Mouse (Mus musculus): ENCODE measurements at regions not wholly inside any gene's neighbourhood (a gene's known extent, or its start where the extent isn't known, plus 50 kb on each side); places are given as distances from the start of the nearest gene placed in this dataset.

DNA sequence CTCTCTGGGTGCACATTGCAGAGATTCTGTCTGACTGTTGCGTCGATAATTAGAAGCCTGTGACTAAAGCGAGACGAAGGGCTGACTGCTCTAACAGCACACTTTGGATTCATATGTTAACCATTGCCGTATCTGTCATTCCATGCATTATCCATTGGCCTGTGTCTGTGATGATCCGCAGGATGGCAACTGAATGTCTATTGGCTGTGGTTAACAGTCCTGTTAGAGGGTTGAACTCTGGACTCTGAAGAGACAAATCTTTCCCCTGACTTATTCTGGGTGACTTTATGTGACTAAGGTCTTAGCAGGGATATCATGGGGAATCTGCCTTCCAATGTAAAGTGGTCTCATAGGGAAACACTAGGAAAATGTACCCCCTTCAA is 208.7 kb downstream of the Parm1 start:
- Histone ChIP-seq H3K27me3 (ENCODE audit: control insufficient read depth, insufficient read depth, low read length) (no peaks in the 10 kb centered on the region), H3K36me3 (replicated peaks; ENCODE audit: control insufficient read depth, insufficient read depth, low read depth) (no peaks in the 10 kb centered on the region), H3K4me3 (ENCODE audit: insufficient read depth in 1 of 2, low read depth in 2 of 2, low read length in 2 of 2) (no peak overlapping the region), H3K9ac (replicated peaks) (no peak overlapping the region), H3K9me3 (ENCODE audit: control insufficient read depth, low read length) (no peaks in the 10 kb centered on the region), H3K4me1 (replicated peaks; ENCODE audit: control insufficient read depth in 2 of 2, insufficient read depth in 2 of 2, low read length in 1 of 2) (peaks cover 0 to 20% of the 10 kb centered on the region in 2 experiments; a peak in 3 of 4 replicates), H3K4me2 (ENCODE audit: low read depth) (no peak overlapping the region), H3K27ac (no peak overlapping the region)
- WGBS (ENCODE audit: insufficient replicate concordance): 56% methylated on average over 6 of the region's 6 CpGs
- DNase-seq (ENCODE audit: low read depth in 3 of 3, low spot score in 3 of 3) (no peak), ATAC-seq (ENCODE audit: insufficient read depth) (no peak)
- no peak for TF ChIP-seq CTCF (IDR thresholded peaks at IDR 0.05; ENCODE audit: low read depth)

DNA sequence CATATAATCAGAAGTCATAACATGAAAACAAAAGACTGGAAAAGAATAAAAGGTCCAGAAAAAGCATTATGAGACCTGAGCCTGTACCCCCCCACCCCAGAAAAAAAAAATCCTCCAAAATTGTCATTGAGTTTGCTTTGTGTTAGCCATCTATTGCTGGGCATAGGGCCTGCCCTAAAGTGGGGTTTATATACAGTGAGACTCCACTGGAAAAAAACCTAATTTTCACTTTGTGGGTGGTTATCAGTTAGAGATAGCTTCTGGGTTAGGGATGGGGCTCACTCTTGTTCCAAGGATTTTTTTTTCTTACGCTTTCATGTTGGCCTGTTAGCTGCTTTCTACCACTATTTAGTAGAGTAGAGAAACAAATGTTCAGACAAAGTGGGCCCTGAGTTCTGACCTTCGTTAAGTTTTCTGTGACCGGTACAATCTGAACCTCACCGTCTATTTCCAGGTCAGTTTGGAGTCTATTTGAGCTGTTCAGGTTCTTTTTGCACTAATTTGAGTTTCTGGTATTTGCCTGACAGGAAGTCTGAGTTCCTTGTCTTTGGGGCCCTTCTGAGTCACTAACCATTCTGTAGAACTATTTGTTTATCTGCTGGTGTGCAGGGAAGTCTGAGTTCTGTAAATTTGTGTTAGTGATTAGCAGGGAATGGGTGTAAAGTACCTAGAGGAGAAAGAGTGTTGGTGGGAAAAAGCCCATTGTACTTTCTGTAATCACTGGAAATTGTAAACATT is 208.1 kb downstream of the Parm1 start:
- WGBS (ENCODE audit: insufficient replicate concordance): 15% methylated on average over 4 of the region's 4 CpGs
- Histone ChIP-seq H3K4me3 (ENCODE audit: insufficient read depth in 1 of 2, low read depth in 2 of 2, low read length in 2 of 2) (no peak overlapping the region), H3K4me2 (ENCODE audit: low read depth) (no peak overlapping the region), H3K36me3 (replicated peaks; ENCODE audit: control insufficient read depth, insufficient read depth, low read depth) (no peaks in the 10 kb centered on the region), H3K27ac (no peak overlapping the region), H3K27me3 (ENCODE audit: control insufficient read depth, insufficient read depth, low read length) (no peaks in the 10 kb centered on the region), H3K9me3 (ENCODE audit: control insufficient read depth, low read length) (no peaks in the 10 kb centered on the region), H3K9ac (replicated peaks) (no peak overlapping the region), H3K4me1 (replicated peaks; ENCODE audit: control insufficient read depth in 2 of 2, insufficient read depth in 2 of 2, low read length in 1 of 2) (peaks cover 0 to 23% of the 10 kb centered on the region in 2 experiments; a peak in 3 of 4 replicates)
- ATAC-seq (ENCODE audit: insufficient read depth): no peak
- DNase-seq (ENCODE audit: low read depth in 3 of 3, low spot score in 3 of 3): no peak
- TF ChIP-seq EP300 (IDR thresholded peaks at IDR 0.05; ENCODE audit: low read depth): no peak
- TF ChIP-seq CTCF (IDR thresholded peaks at IDR 0.05; ENCODE audit: low read depth): no peak

- DNase-seq (ENCODE audit: low read depth in 3 of 3, low spot score in 3 of 3) (no peak), ATAC-seq (ENCODE audit: insufficient read depth) (no peak)
- Histone ChIP-seq H3K9ac (replicated peaks) (no peak overlapping the region), H3K9me3 (ENCODE audit: control insufficient read depth, low read length) (no peaks in the 10 kb centered on the region), H3K27me3 (ENCODE audit: control insufficient read depth, insufficient read depth, low read length) (no peaks in the 10 kb centered on the region), H3K4me2 (ENCODE audit: low read depth) (no peak overlapping the region), H3K27ac (no peak overlapping the region), H3K4me1 (replicated peaks; ENCODE audit: control insufficient read depth in 2 of 2, insufficient read depth in 2 of 2, low read length in 1 of 2) (peaks cover 0 to 23% of the 10 kb centered on the region in 2 experiments; a peak in 3 of 4 replicates), H3K36me3 (replicated peaks; ENCODE audit: control insufficient read depth, insufficient read depth, low read depth) (no peaks in the 10 kb centered on the region), H3K4me3 (ENCODE audit: insufficient read depth in 1 of 2, low read depth in 2 of 2, low read length in 2 of 2) (no peak overlapping the region)
- TF ChIP-seq EP300 (IDR thresholded peaks at IDR 0.05; ENCODE audit: low read depth) (no peak), CTCF (IDR thresholded peaks at IDR 0.05; ENCODE audit: low read depth) (no peak)
- WGBS (ENCODE audit: insufficient replicate concordance): 50% methylated on average over 1 of the region's 1 CpGs
Observed at GRCm38 (mm10) chr5:91724881-91725280, 207.5 kb downstream of the Parm1 start.

DNA sequence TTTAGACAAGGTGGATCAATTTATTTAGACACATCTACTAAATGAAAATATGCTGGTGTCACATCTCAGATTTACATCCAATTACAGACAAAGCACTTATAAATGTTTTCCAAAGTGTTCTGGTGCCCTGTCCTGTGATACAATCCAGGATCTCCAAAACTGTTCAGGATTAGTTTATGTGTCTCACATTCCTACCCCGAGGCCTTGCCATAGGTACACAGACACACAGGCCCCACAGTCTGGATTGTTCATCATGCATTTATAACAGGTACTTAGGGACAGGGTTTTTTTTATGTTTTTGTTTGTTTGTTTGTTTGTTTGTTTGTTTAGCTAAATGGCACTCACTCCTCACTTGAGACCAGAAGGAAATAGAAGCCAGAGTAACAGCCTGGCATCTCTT is 206.0 kb downstream of the Parm1 start:
- Histone ChIP-seq H3K9ac (replicated peaks) (no peak overlapping the region), H3K36me3 (replicated peaks; ENCODE audit: control insufficient read depth, insufficient read depth, low read depth) (no peaks in the 10 kb centered on the region), H3K9me3 (ENCODE audit: control insufficient read depth, low read length) (no peaks in the 10 kb centered on the region), H3K4me3 (ENCODE audit: insufficient read depth in 1 of 2, low read depth in 2 of 2, low read length in 2 of 2) (no peak overlapping the region), H3K27me3 (ENCODE audit: control insufficient read depth, insufficient read depth, low read length) (no peaks in the 10 kb centered on the region), H3K27ac (no peak overlapping the region), H3K4me1 (replicated peaks; ENCODE audit: control insufficient read depth in 2 of 2, insufficient read depth in 2 of 2, low read length in 1 of 2) (peaks cover 0 to 23% of the 10 kb centered on the region in 2 experiments; a peak in 3 of 4 replicates), H3K4me2 (ENCODE audit: low read depth) (no peak overlapping the region)
- WGBS (ENCODE audit: insufficient replicate concordance): 42% methylated on average over 1 of the region's 1 CpGs
- DNase-seq (ENCODE audit: low read depth in 3 of 3, low spot score in 3 of 3) (no peak), ATAC-seq (ENCODE audit: insufficient read depth) (no peak)
- no peak for TF ChIP-seq EP300 (IDR thresholded peaks at IDR 0.05; ENCODE audit: low read depth)
- no peak for TF ChIP-seq CTCF (IDR thresholded peaks at IDR 0.05; ENCODE audit: low read depth)

GRCm38 (mm10) chr5:91722982-91723381 is 205.6 kb downstream of the Parm1 start:
- H3K27ac ChIP-seq: no peak overlapping the region

More at GRCm38 (mm10) chr5:91722982-91723381, 205.6 kb downstream of the Parm1 start:
- Histone ChIP-seq H3K4me1 (replicated peaks; ENCODE audit: control insufficient read depth in 2 of 2, insufficient read depth in 2 of 2, low read length in 1 of 2) (peaks cover 0 to 23% of the 10 kb centered on the region in 2 experiments; a peak in 3 of 4 replicates), H3K36me3 (replicated peaks; ENCODE audit: control insufficient read depth, insufficient read depth, low read depth) (no peaks in the 10 kb centered on the region), H3K4me3 (ENCODE audit: insufficient read depth in 1 of 2, low read depth in 2 of 2, low read length in 2 of 2) (no peak overlapping the region), H3K9me3 (ENCODE audit: control insufficient read depth, low read length) (no peaks in the 10 kb centered on the region), H3K4me2 (ENCODE audit: low read depth) (no peak overlapping the region), H3K27me3 (ENCODE audit: control insufficient read depth, insufficient read depth, low read length) (no peaks in the 10 kb centered on the region), H3K9ac (replicated peaks) (no peak overlapping the region)
- WGBS (ENCODE audit: insufficient replicate concordance): 54% methylated on average over 5 of the region's 5 CpGs
- ATAC-seq (ENCODE audit: insufficient read depth) (no peak), DNase-seq (ENCODE audit: low read depth in 3 of 3, low spot score in 3 of 3) (no peak)
- TF ChIP-seq CTCF (IDR thresholded peaks at IDR 0.05; ENCODE audit: low read depth): no peak
- TF ChIP-seq EP300 (IDR thresholded peaks at IDR 0.05; ENCODE audit: low read depth): no peak
